Mouse (Mus musculus) stomach, embryonic 14.5 days (tissue): ENCODE data around the gene Pde4d. TPM values are rescaled to one million over a fixed set of nuclear protein-coding genes. Genes with fewer than 3 reads are reported as not detected.
"Not testable (repeated sequence)": the region's sequence is repeated elsewhere in the genome, so short reads cannot be mapped to it uniquely, and the experiment has no call there.

Source experiments
- ATAC-seq: fragments of 200-750 bp; cut with Nextera tagmentation; 2 replicates; pipeline ENCODE4 v1.8.0; 2017; ENCODE audit warnings: low read depth, moderate TSS enrichment; ENCODE audit not compliant: insufficient number of reproducible peaks, insufficient read depth, low FRiP score
- H3K27ac ChIP-seq: fragments of 300-500 bp; sonication (generic); 2 replicates; pipeline ENCODE4 v1.5.1; 2014; ENCODE audit warnings: mild to moderate bottlenecking, low read length, moderate library complexity, mixed read lengths
- H3K27me3 ChIP-seq: fragments of 300-500 bp; sonication (generic); 2 replicates; pipeline ENCODE4 v1.6.1; 2014; ENCODE audit warnings: low read length, control low read depth, mixed read lengths; ENCODE audit not compliant: control insufficient read depth, insufficient read depth
- H3K36me3 ChIP-seq: fragments of 300-500 bp; sonication (generic); 2 replicates; pipeline ENCODE4 v1.6.1; 2014; ENCODE audit warnings: mild to moderate bottlenecking, control low read depth, low read length, moderate library complexity, mixed read lengths; ENCODE audit not compliant: control insufficient read depth, insufficient read depth
- H3K4me1 ChIP-seq: fragments of 300-500 bp; sonication (generic); 2 replicates; pipeline ENCODE4 v1.6.1; 2014; ENCODE audit warnings: low read length, control low read depth, mixed read lengths; ENCODE audit not compliant: control insufficient read depth, insufficient read depth
- H3K4me2 ChIP-seq: fragments of 300-500 bp; sonication (generic); replicated peaks from 2 replicates; pipeline ENCODE4 v1.6.1; 2014; ENCODE audit warnings: low read depth, low read length, control low read depth
- H3K4me3 ChIP-seq: fragments of 300-500 bp; sonication (generic); 2 replicates; pipeline ENCODE4 v1.5.1; 2014; ENCODE audit warnings: low read depth, low read length, control low read depth
- H3K9ac ChIP-seq: fragments of 300-500 bp; sonication (generic); replicated peaks from 2 replicates; pipeline ENCODE4 v1.6.1; 2014; ENCODE audit warnings: low read depth, mild to moderate bottlenecking, control low read depth, low read length, moderate library complexity, mixed read lengths
- H3K9me3 ChIP-seq: fragments of 300-500 bp; sonication (generic); 2 replicates; pipeline ENCODE4 v1.6.1; 2016; ENCODE audit warnings: low read depth, low read length, control low read depth; ENCODE audit not compliant: control insufficient read depth
- WGBS: fragments of 180-500 bp; shearing (Covaris S2); extraction: QIAGEN DNeasy Blood & Tissue Kit; methylation state at CpG from one replicate; pipeline ENCODE4 v1.1.7; 2014; 5-methylcytosine and 5-hydroxymethylcytosine counted together
- polyA plus RNA-seq: library from polyadenylated mRNA; unstranded; fragments of >200 nt; fragmentation: Nextera tagmentation; extraction: Ambion mirVana; gene quantifications from 2 replicates; pipeline ENCODE4 v1.2.1, GENCODE M21; 2014

The Pde4d gene
- polyA plus RNA-seq, 1 experiment from 2014 or later: 29.3 TPM

DNA sequence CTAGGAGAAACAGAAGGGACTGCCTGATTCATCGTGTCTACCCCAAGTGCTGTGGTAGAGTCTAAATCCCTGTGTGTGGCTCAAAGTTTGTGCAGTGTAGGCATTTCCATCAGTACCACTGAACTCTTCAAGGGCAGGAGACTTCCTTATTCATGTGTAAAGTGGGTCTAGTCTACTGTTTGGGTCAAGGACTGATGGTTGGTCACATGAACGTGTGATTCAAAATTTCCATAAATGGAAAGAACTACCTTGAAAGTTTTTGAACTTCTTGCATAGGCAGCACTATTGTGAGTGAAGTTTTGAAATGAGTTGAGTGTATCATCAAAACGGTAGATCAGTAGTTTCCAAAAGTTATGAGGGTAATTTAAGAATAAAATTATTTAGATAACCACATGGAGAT is 313.5 kb downstream of the Pde4d start:
- Histone ChIP-seq H3K9ac (no peak overlapping the region), H3K4me3 (no peak overlapping the region), H3K36me3 (no peaks in the 10 kb centered on the region), H3K9me3 (no peaks in the 10 kb centered on the region), H3K4me2 (no peak overlapping the region), H3K4me1 (no peaks in the 10 kb centered on the region), H3K27me3 (no peaks in the 10 kb centered on the region), H3K27ac (no peak overlapping the region)
- 82% methylated on average over 3 of the region's 3 CpGs for WGBS
- no peak for ATAC-seq

GRCm38 (mm10) chr13:108766020-108766727 is 316.4 kb downstream of the Pde4d start:
- no peaks in the 10 kb centered on the region for H3K36me3 ChIP-seq
- H3K4me2 ChIP-seq: no peak overlapping the region
- no peaks in the 10 kb centered on the region for H3K27me3 ChIP-seq
- no peak overlapping the region for H3K4me3 ChIP-seq
- H3K9ac ChIP-seq: no peak overlapping the region
- no peaks in the 10 kb centered on the region for H3K4me1 ChIP-seq
- 78% methylated on average over 11 of the region's 11 CpGs for WGBS
- H3K9me3 ChIP-seq: no peaks in the 10 kb centered on the region
- no peak for ATAC-seq
- H3K27ac ChIP-seq: no peak overlapping the region

GRCm38 (mm10) chr13:108769465-108770056 is 319.8 kb downstream of the Pde4d start:
- 51% methylated on average over 3 of the region's 3 CpGs for whole genome bisulfite sequencing
- no peak overlapping the region for H3K4me3 ChIP-seq

GRCm38 (mm10) chr13:108772386-108772785 is 322.6 kb downstream of the Pde4d start:
- ATAC-seq: no peak
- no peak overlapping the region for H3K27ac ChIP-seq
- H3K4me3 ChIP-seq: no peak overlapping the region
- H3K36me3 ChIP-seq: no peaks in the 10 kb centered on the region
- no peak overlapping the region for H3K4me2 ChIP-seq
- H3K27me3 ChIP-seq: no peaks in the 10 kb centered on the region
- 66% methylated on average over 3 of the region's 3 CpGs for WGBS
- no peaks in the 10 kb centered on the region for H3K9me3 ChIP-seq
- H3K4me1 ChIP-seq: no peaks in the 10 kb centered on the region
- H3K9ac ChIP-seq: no peak overlapping the region

More at GRCm38 (mm10) chr13:108769465-108770056, 319.8 kb downstream of the Pde4d start:
- Histone ChIP-seq H3K9me3 (no peaks in the 10 kb centered on the region), H3K27me3 (no peaks in the 10 kb centered on the region), H3K36me3 (no peaks in the 10 kb centered on the region), H3K9ac (no peak overlapping the region), H3K4me1 (no peaks in the 10 kb centered on the region), H3K27ac (no peak overlapping the region), H3K4me2 (no peak overlapping the region)
- no peak for ATAC-seq

DNA sequence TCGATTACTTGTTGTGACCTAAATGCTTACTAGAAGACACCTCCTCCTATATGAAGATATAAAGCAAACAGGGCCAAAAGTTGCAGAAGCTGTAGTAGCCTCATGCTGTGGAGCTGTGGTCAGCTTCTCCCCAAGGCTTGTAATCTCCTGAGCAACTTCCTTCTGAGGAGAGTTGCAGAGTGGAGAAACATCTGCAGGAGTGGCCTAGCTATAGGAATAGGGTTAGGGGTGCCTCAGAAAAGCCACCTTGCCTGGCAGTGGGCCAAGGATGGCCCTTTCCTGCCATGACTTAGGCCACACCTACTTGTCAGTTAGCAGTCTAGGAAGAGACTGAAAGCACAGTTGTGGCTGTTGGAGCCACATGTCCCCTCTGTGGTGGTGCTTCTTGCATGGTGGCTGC is 325.2 kb downstream of the Pde4d start:
- 85% methylated on average over 1 of the region's 1 CpGs for WGBS
- no peak for ATAC-seq

DNA sequence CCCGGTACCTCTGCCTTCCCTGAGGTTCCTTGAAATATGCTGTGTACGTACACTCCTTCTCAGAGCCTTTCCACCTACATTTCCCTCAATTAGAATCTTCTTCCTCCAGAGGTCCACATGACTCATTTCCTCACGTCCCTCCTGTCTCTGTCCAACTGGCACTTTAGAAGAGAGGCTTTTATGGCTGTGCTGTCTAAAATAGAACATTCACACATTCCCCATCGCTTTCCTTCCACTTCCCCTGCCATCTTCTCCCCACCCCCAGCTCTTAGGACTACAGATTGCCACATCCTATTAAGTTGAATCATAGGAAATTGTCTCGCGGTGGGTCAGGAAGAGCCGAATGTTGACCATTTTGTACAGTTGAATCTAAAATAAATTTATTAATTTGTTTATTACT is 326.1 kb downstream of the Pde4d start:
- no peak overlapping the region for H3K9ac ChIP-seq
- no peak for ATAC-seq
- WGBS: 70% methylated on average over 7 of the region's 7 CpGs
- no peaks in the 10 kb centered on the region for H3K4me1 ChIP-seq
- H3K27me3 ChIP-seq: no peaks in the 10 kb centered on the region
- no peaks in the 10 kb centered on the region for H3K9me3 ChIP-seq
- no peak overlapping the region for H3K4me2 ChIP-seq
- H3K4me3 ChIP-seq: no peak overlapping the region
- no peak overlapping the region for H3K27ac ChIP-seq
- H3K36me3 ChIP-seq: no peaks in the 10 kb centered on the region

More for the DNA sequence above, 325.2 kb downstream of the Pde4d start:
- no peaks in the 10 kb centered on the region for H3K9me3 ChIP-seq
- no peaks in the 10 kb centered on the region for H3K36me3 ChIP-seq
- no peaks in the 10 kb centered on the region for H3K27me3 ChIP-seq
- no peak overlapping the region for H3K4me2 ChIP-seq
- no peak overlapping the region for H3K27ac ChIP-seq
- no peak overlapping the region for H3K9ac ChIP-seq
- H3K4me3 ChIP-seq: no peak overlapping the region
- no peaks in the 10 kb centered on the region for H3K4me1 ChIP-seq

DNA sequence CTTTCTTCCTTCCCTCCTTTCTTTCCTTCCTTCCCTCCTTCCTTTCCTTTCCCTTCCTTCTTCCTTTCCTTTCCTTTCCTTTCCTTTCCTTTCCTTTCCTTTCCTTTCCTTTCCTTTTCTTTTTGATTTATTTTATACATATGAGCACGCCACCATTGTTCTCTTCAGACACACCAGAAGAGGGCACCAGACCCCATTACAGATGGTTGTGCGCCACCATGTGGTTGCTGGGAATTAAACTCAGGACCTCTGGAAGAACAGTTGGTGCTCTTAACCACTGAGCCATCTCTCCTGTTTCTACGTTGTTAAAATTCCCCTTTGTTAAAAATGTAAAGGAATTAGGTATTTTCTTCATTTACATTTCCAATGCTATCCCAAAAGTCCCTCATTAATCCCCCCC is 347.9 kb downstream of the Pde4d start:
- not testable (repeated sequence) for ATAC-seq, H3K27me3 ChIP-seq, H3K27ac ChIP-seq, H3K4me1 ChIP-seq, H3K4me3 ChIP-seq, H3K4me2 ChIP-seq, H3K36me3 ChIP-seq, H3K9me3 ChIP-seq, H3K9ac ChIP-seq
- 72% methylated on average over 3 of the region's 3 CpGs for WGBS

DNA sequence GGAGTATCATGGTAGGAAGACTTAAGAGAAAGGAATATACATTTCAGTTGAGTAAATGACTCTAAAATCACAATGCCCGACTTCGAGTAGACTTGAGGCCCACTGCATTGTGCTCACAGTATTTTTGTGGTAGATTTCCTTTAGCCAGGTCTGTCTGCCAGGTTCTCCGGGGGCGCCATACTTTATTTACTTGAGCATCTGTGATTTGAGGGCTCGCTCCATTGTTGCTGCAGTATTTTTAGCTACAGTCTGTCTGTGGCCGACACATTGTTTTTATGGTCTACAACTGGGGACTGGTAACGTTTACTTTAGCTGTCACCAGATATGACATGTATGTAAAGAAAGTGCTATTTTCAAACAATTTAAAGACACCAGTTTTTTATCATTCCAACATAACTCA is 359.4 kb downstream of the Pde4d start:
- H3K27me3 ChIP-seq: no peaks in the 10 kb centered on the region
- no peaks in the 10 kb centered on the region for H3K9me3 ChIP-seq
- no peak for ATAC-seq
- H3K4me2 ChIP-seq: no peak overlapping the region
- H3K27ac ChIP-seq: no peak overlapping the region
- WGBS: 78% methylated on average over 7 of the region's 7 CpGs
- no peaks in the 10 kb centered on the region for H3K4me1 ChIP-seq
- H3K4me3 ChIP-seq: no peak overlapping the region
- no peak overlapping the region for H3K9ac ChIP-seq
- no peaks in the 10 kb centered on the region for H3K36me3 ChIP-seq

- no peaks in the 10 kb centered on the region for H3K36me3 ChIP-seq
- no peak overlapping the region for H3K4me3 ChIP-seq
- H3K4me2 ChIP-seq: no peak overlapping the region
- H3K4me1 ChIP-seq: no peaks in the 10 kb centered on the region
- H3K9ac ChIP-seq: no peak overlapping the region
- 47% methylated on average over 3 of the region's 3 CpGs for WGBS
- H3K27me3 ChIP-seq: no peaks in the 10 kb centered on the region
- no peak for ATAC-seq
- no peaks in the 10 kb centered on the region for H3K9me3 ChIP-seq
- H3K27ac ChIP-seq: no peak overlapping the region
Observed at GRCm38 (mm10) chr13:108812956-108813355, 363.2 kb downstream of the Pde4d start.
